Mouse (Mus musculus): Measurements from ENCODE around the gene Pou5f1.
A peak's percentile ranks its signal among the peaks of the same experiment; 100 is the strongest.

Pou5f1 gene

DNA sequence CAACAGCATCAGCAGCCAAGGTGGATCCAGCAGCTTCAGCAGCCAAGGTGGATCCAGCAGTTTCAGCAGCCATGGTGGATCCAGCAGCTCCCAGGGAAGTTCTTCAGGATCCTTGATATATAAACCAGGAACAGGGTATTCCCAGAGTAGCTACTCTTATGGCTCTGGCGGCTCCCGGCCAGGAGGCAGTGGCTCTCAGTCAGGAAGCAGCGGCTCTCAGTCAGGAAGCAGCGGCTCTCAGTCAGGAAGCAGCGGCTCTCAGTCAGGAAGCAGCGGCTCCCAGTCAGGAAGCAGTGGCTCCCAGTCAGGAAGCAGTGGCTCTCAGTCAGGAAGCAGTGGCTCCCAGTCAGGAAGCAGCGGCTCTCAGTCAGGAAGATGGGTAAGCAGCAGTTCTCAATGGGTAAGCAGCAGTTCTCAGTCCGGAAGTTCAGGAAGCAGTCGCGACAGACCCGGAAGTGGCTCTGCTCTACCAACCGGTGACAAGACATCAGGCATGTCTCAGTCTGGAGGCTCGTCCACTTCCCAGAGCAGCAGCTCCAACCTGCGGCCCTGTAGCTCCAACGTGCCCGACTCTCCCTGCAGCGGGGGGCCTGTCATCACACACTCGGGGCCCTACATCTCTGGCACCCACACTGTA, 49.1 kb downstream of the Pou5f1 start:
- DNase-seq: no peak

DNA sequence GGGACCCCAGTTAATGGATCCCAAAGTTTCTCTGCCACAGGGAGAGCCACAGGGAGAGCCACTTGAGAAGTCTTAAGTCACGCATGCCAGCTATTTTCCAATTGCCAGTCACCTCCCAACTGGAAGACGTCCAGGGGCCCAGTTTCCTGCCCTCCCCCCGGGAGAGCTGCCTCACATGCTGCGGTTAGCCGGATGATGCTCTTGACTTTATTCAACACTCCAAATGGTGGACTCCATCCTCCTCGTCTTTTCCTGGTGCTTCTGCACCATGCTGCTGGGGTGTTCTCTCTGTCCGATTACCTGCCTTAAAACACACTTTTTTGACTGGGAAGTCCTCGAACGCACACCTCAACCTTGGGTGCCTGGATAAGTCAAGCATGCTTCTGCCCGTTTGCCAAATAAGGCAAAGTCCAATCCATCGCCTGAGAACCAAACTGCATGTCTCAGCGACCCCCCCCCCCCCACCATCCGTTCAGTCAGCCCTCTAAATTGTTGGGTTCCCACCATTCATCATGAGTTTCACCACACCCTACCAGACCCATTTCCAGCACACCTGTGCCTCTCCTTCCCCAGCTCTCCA, 50.5 kb downstream of the Pou5f1 start:
- no peak for DNase-seq

DNA sequence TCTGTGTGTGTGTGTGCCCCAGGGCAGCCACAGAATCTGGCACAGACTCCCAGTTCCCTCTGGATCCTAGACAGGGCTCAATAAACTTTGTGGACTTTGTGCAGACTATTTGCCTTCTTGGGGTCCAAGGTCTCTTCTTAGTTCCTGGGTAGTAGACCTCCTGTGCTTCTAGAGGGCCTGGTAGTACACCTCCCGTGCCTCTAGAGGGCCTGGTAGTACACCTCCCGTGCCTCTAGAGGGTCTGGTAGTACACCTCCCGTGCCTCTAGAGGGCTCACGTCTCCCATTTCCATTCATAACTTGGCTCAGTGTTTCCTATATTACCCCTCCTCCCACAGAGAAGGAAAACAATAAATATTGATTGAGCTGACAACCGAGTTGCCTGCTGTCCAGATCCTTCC, 51.0 kb downstream of the Pou5f1 start:
- DNase-seq: peak; percentile 75

GRCm38 (mm10) chr17:35557351-35557750, 51.5 kb downstream of the Pou5f1 start:
- no peak for DNase-seq

DNA sequence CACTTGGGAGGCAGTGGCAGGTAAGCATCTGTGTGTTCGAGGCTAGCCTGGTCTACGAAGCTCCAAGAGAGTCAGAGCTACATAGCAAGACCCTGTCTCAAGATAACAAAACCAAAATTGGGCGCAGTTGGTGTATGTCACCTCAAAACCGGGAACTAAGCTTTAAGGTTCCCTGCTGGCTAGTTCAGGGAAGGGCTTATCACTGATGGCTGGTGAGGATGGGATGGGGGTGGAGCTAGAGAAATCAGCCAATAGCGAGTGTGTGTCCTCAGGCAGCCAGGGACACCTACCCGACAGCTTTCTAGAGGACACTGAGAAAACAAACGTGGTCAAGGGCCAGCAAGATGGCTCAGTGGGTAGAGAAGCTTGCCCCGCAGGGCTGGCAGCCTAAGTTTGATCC, 52.4 kb downstream of the Pou5f1 start:
- DNase-seq: no peak
